Mouse (Mus musculus) layer of hippocampus, postnatal 36 days (tissue): ENCODE results near the gene Plxdc1. TPM values are rescaled to one million over a fixed set of nuclear protein-coding genes. Genes with fewer than 3 reads are reported as not detected.

Source experiments
- DNase-seq, 2 experiments: peaks; one replicate each; pipeline ENCODE4 v3.0.0; 2022
- total RNA-seq, 2 experiments: library from RNA; stranded (reverse); gene quantifications; 2 replicates each; pipeline ENCODE4 v1.2.3; 2021

Plxdc1 gene
- total RNA-seq, 2 experiments from 2014 or later: 8.2 to 10.0 TPM

DNA sequence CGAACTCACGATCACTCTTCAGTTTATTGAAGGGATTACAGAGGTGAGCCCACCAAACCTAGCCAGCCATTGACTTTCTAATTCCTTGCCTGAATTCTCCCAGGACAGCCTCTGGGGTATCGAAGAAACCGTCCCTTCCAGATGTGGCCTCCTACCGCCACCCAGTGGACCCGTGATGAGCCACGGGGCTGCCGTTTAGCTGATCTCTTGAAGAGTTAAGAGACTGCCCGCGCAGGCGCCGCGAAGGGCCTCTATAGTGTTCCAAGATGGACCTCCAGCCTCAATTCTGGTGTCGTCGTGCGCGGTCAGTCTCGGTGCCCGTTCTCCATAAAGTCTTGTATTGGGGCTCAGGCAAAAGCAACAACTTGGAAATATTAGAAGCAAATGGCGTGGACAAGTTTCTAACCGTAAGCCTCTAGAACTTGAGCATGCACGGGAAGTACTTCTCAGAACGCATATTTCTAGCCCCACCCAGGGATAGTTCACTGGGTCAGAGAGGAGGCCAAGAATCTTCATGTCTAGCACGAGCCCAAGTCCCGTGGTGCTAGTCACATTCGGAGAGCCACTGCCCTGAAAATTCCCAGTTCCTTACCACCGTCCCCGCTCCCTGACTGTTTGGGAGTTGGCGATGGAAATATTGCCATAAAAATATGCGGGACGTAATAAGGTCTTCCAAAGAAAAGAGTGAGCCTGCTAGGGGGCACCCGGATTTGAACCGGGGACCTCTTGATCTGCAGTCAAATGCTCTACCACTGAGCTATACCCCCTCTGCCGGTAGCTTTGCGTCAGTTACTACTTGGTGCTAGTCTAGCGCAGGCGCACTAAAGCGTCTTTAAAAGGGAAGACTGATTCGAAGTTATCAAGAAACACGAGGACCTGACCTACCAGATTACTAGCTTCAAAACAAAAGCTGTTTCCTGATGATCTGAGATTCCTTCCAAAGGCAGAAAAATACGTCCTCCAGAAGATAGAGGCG, 1.6 kb upstream of the Plxdc1 start:
- peak; percentile 95 to 97 for DNase-seq

DNA sequence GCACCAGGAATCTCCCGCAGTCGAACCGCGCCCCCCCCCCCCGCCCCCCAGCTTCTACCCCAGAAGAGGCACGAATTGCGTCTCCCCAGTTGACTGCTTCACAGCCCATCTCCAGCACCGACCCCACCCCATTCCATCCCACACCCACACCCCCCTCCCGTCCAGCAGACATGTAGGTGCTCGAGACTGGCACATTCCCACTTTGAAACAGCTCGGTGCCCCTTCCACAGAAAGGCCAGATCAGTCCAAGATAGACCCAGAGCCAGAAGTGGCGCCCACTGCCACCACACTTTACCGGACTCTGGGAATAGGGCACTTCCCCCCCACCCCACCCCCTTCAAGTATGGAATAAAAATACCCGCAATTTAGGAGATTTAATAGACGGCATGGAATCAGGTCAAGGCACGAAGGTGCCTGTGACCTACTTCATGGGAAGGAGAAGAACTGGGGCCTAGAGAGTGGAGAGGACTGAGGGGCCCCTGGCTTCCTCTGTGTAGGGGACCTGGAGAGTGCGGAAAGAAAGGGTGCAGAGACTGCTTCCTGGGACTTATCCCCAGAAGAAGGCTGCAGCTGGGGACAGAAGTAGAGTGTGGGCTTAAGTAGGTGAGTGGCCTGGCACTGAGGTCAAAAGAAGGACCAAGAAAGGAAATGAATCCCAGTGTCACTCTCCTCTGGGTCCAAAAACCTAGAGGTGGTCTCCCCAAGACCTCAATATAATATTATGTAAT, 658 bp upstream of the Plxdc1 start:
- DNase-seq: no peak

DNA sequence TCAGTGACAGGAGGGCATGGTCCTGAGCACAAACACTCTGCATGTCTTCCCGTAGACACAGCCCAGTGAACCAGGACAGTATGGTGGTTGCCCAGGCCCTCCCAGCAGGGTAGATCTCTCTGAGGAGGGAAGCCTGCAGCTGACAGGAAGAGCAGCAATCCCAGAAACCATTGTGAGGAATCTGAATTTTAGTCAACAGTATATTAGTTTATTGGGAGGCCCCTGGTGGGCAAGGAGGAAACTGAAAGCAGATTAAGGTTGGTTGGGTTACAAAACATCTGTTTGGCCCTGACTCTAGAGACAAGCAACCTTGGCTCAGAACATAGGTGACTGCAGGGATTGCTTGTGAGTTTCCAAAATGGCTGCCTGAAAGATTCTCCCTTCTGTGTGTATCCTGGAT, 2.3 kb downstream of the Plxdc1 start:
- no peak for DNase-seq

DNA sequence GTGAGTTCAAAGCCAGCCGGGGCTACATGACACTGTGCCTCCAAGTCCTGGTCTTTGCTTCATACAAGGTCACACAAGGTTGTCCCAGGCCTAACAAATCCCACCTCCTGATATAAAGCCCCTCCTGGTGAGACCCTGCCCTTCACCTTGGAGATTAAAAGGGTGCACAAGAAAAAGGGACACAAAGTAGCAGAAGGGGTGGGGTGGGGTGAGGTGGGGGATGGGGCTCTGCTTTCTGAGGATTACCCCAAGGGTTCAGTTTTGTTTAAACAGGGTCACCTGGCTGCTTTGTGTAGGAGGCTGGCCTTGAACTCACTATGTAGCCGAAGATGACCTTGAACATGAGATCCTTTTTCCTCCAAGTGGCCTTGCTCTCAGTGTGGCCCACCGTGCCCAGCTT, 2.7 kb downstream of the Plxdc1 start:
- DNase-seq: no peak

- no peak for DNase-seq
Observed at GRCm38 (mm10) chr11:97982721-97983120, 3.5 kb downstream of the Plxdc1 start.

GRCm38 (mm10) chr11:97980531-97980966, 5.7 kb downstream of the Plxdc1 start:
- DNase-seq: no peak

DNA sequence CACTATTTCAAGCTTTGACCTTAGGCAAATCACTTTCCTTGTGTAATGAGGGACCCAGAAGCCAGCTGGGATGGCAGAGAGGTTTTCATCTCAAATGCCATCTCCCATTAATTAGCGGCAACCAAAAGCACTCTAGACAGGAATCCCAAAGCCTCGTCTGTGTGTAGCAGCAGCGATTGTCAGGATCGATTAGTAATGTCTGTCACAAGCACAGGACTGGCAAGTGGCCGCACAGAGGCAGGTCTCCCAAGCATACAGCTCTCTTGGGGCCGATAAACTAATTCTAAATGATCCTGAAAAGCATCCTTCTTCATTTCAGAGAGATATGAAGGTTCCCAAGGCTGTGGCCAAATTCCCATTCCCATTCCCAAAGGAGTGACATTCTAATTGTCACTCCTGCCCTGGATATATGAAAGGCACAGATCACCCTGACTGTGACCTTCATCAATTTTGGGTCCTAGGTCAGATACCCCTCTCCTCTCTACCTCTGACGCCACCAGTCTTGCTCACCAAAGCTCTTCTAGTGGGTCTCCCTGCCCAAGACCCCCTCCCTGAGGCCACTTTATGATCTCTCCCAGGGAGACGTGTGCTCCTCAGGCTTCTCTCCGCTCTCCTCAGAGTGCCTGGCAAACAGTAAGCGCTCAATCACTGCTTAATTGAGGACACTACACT, 6.3 kb downstream of the Plxdc1 start:
- DNase-seq: no peak

DNA sequence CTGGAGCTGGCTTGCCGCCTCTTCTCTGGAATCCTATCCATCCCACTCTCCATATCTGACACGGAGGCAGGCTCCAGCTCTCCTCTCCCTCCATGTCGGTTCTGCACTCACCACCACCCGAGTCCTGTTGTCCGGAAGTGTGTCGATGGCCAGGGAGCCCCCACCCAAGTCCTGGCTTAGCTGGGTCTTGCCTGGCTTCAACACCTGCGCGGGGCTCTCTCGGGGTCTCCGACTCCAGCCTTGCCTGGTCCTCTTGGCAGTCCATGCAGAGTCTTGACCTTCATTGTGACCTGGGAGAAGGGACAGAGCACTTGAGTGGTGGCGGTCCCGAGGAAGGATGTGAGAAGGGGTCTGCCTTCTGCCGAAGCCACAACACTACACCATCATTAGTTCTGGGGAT, 7.9 kb downstream of the Plxdc1 start:
- no peak for DNase-seq

GRCm38 (mm10) chr11:97977797-97978196, 8.4 kb downstream of the Plxdc1 start:
- DNase-seq: no peak

DNA sequence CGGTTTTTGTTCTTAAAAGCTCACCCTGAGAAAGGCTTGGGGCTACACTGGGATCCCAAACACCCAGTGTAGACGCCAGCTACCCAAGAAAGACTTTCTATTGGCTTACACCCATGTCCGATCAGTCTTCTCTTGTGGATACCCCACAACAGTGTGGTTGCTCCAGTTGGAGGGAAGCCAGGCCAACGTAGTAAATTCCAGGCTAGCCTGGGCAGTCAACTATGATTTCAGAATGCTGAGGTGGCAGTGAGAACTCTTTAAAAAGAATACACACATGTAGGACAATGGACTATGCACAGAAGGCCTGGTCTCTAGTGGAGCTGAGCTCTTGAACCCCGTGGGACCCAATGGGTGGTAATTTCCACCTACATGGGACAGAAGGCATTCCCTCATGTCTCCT, 11.5 kb downstream of the Plxdc1 start:
- DNase-seq: no peak

- DNase-seq: no peak
Observed at GRCm38 (mm10) chr11:97974141-97974540, 12.1 kb downstream of the Plxdc1 start.

DNA sequence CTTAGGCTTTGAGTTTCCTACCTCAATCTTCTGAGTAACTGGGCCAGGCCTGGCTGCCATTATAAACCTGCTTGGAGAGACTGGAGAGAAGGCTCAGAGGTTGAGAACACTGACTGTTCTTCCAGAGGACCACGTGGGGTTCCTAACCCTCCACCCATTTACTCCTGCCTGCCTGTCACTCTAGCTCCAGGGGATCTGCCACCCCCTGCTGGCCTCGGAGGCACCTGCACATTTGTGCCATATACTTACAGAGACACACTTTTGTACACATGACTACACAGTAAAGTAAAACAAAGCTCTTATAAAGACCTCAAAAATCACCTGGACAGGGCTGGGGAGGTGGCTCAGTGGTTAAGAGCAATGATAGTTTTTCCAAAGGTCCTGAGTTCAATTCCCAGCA, 13.8 kb downstream of the Plxdc1 start:
- DNase-seq: no peak

GRCm38 (mm10) chr11:97971232-97971631, 15.0 kb downstream of the Plxdc1 start:
- DNase-seq: peak; percentile 82 to 85

GRCm38 (mm10) chr11:97970771-97971170, 15.5 kb downstream of the Plxdc1 start:
- no peak for DNase-seq

- DNase-seq: no peak
Observed at GRCm38 (mm10) chr11:97968385-97968784, 17.9 kb downstream of the Plxdc1 start.

GRCm38 (mm10) chr11:97967114-97967513, 19.1 kb downstream of the Plxdc1 start:
- DNase-seq: no peak

DNA sequence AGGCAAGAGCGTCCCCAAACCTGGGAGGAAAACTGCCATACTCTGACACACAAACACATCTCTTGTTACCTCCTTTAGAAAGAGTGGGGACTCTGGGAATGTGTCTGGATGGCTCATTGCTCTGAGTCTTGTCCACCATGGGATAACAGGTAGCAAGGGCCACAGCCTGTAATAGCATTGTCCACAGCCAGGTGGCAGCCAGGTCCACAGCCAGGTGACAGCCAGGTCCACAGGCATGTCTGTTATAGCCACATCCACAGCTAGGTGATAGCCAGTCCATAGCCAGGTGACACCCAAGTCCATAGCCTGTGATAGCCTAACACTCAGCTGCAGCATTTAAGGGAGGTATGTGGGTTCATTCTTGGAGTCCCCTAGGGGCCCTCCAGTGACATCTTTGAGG, 25.3 kb downstream of the Plxdc1 start:
- no peak for DNase-seq

- peak in 1 of 2 experiments; percentile 30 for DNase-seq
Observed at GRCm38 (mm10) chr11:97959300-97959680, 27.0 kb downstream of the Plxdc1 start.

DNA sequence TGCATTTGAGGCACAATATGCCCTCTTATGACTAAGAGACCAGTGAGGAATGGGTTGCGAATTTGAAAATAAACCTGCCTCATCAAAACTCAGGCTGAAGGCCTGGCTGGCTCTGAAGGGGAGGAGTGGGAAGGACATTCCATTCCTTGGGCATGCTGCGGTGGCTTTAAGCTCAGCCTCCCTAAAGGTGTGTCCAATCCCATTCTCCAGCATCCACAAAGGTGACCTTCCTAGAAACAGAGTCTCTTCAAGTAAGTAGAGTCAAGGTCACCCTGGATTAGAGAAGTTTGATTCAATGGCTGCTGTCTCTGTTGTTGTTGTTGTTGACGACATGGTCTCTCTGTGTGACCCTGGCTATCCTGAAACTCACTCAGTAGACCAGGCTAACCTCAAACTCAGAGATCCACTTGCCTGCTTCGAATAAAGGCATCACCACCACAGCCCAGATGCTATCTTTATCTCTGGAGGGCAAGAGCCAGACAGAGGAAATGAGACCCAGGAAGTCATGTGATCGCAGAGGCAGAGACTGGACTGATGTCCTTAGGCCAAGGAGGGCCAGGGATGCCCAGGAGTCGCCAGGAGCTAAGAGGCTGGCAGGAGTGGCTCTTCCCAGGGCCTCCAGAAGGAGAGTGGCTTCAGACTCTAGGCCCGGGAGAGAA, 27.5 kb downstream of the Plxdc1 start:
- no peak for DNase-seq

DNA sequence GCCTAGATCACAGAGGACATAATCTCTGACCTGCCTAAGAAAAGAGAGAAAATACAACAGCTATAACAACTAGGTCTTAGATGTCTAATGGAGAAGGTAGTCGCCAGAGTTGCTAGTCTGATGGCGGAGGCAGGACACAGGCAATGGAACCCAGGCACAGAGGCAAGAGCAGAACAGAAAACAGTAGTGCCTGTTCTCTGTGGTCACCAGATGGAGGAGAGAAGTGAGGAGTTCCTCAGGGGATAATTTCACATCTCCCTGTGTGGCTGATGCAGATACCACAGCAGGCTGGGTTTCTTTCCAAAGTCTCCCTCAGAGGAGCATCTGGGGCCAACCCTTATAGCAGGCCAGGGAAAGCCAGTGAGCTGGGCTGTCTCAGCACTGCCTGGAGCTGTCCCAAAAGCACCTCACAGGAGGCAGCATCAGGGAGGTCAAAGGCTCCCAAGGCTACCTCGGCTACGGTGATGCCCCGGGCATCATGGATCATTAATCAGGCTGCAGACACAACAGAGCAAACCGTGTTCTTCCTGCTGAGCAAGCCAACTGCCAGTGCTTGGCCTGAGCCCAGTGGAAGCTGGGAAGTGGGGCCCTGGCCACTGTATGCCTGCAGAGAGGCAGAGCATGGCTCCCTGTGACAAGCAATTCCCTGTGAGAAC, 29.2 kb downstream of the Plxdc1 start:
- no peak for DNase-seq

- DNase-seq: no peak
Observed at GRCm38 (mm10) chr11:97955915-97956314, 30.3 kb downstream of the Plxdc1 start.
